Mouse (Mus musculus): Measurements from ENCODE around the gene Pcgf6. TPM values are rescaled to one million over a fixed set of nuclear protein-coding genes. Genes with fewer than 3 reads are reported as not detected.

Gene Pcgf6
- polyA plus RNA-seq, 1 experiment = 4.8 TPM

- peak within 1 kb of the TSS; percentile 98 for H3K4me3 ChIP-seq (ENCODE audit: extremely low read depth, insufficient read depth, insufficient read length)
- no peaks in the 10 kb centered on the region for H3K27me3 ChIP-seq (ENCODE audit: control insufficient read depth, insufficient read depth, low read length)
- 9% methylated on average over 49 of the region's 49 CpGs for WGBS
- peaks cover 3% of the 10 kb centered on the region for H3K4me1 ChIP-seq (ENCODE audit: control insufficient read depth, insufficient read depth, insufficient read length)
- TF ChIP-seq POLR2A (IDR thresholded peaks at IDR 0.05; ENCODE audit: low read depth, low read length) = peak; percentile 97
- 0 out of 2 replicates have a peak, but pooled peaks have one; percentile 3 for TF ChIP-seq CTCF (IDR thresholded peaks at IDR 0.05; ENCODE audit: extremely low read depth, insufficient read depth, insufficient read length, insufficient replicate concordance)
- DNase-seq (ENCODE audit: low read depth in 1 of 2, low spot score in 2 of 2) = peak; percentile 96 to 98
- peaks cover 8% of the 10 kb centered on the region for H3K36me3 ChIP-seq (ENCODE audit: control insufficient read depth, insufficient read depth, low read length)
- peak within 1 kb of the TSS; percentile 94 for H3K27ac ChIP-seq (ENCODE audit: insufficient read depth, low read length)
Measured at GRCm38 (mm10) chr19:47067096-47067882, 16.6 kb upstream of the Pcgf6 start, which contains the start of gene Taf5. TSS of gene Taf5 (plus strand) at chr19:47067746.

GRCm38 (mm10) chr19:47065860-47066259 is 15.2 kb upstream of the Pcgf6 start:
- Histone ChIP-seq H3K4me1 (ENCODE audit: control insufficient read depth, insufficient read depth, insufficient read length) (peaks cover 3% of the 10 kb centered on the region), H3K27me3 (ENCODE audit: control insufficient read depth, insufficient read depth, low read length) (no peaks in the 10 kb centered on the region), H3K36me3 (ENCODE audit: control insufficient read depth, insufficient read depth, low read length) (no peaks in the 10 kb centered on the region), H3K4me3 (ENCODE audit: extremely low read depth, insufficient read depth, insufficient read length) (no peak overlapping the region), H3K27ac (ENCODE audit: insufficient read depth, low read length) (no peak overlapping the region)
- no peak for DNase-seq (ENCODE audit: low read depth in 1 of 2, low spot score in 2 of 2)
- TF ChIP-seq CTCF (IDR thresholded peaks at IDR 0.05; ENCODE audit: extremely low read depth, insufficient read depth, insufficient read length, insufficient replicate concordance) (no peak), POLR2A (IDR thresholded peaks at IDR 0.05; ENCODE audit: low read depth, low read length) (no peak)
- WGBS = 93% methylated on average over 3 of the region's 3 CpGs

- Histone ChIP-seq H3K36me3 (ENCODE audit: control insufficient read depth, insufficient read depth, low read length) (no peaks in the 10 kb centered on the region), H3K27ac (ENCODE audit: insufficient read depth, low read length) (no peak overlapping the region), H3K4me1 (ENCODE audit: control insufficient read depth, insufficient read depth, insufficient read length) (no peaks in the 10 kb centered on the region), H3K27me3 (ENCODE audit: control insufficient read depth, insufficient read depth, low read length) (no peaks in the 10 kb centered on the region), H3K4me3 (ENCODE audit: extremely low read depth, insufficient read depth, insufficient read length) (no peak overlapping the region)
- no peak for DNase-seq (ENCODE audit: low read depth in 1 of 2, low spot score in 2 of 2)
- 70% methylated on average over 1 of the region's 1 CpGs for WGBS
- TF ChIP-seq POLR2A (IDR thresholded peaks at IDR 0.05; ENCODE audit: low read depth, low read length) (no peak), CTCF (IDR thresholded peaks at IDR 0.05; ENCODE audit: extremely low read depth, insufficient read depth, insufficient read length, insufficient replicate concordance) (no peak)
Measured at GRCm38 (mm10) chr19:47057684-47058083, 7.0 kb upstream of the Pcgf6 start.

GRCm38 (mm10) chr19:47053471-47053870 is 2.8 kb upstream of the Pcgf6 start:
- Histone ChIP-seq H3K4me3 (ENCODE audit: extremely low read depth, insufficient read depth, insufficient read length) (no peak overlapping the region), H3K27ac (ENCODE audit: insufficient read depth, low read length) (no peak overlapping the region), H3K27me3 (ENCODE audit: control insufficient read depth, insufficient read depth, low read length) (no peaks in the 10 kb centered on the region), H3K4me1 (ENCODE audit: control insufficient read depth, insufficient read depth, insufficient read length) (peaks cover 3% of the 10 kb centered on the region; the same call in 1 of the 2 replicates), H3K36me3 (ENCODE audit: control insufficient read depth, insufficient read depth, low read length) (no peaks in the 10 kb centered on the region)
- DNase-seq (ENCODE audit: low read depth in 1 of 2, low spot score in 2 of 2) = no peak
- TF ChIP-seq POLR2A (IDR thresholded peaks at IDR 0.05; ENCODE audit: low read depth, low read length) = no peak
- TF ChIP-seq CTCF (IDR thresholded peaks at IDR 0.05; ENCODE audit: extremely low read depth, insufficient read depth, insufficient read length, insufficient replicate concordance) = no peak
- 78% methylated on average over 4 of the region's 4 CpGs for WGBS

GRCm38 (mm10) chr19:47052927-47053326 is 2.2 kb upstream of the Pcgf6 start:
- no peak for DNase-seq (ENCODE audit: low read depth in 1 of 2, low spot score in 2 of 2)
- 78% methylated on average over 4 of the region's 4 CpGs for WGBS
- Histone ChIP-seq H3K4me1 (ENCODE audit: control insufficient read depth, insufficient read depth, insufficient read length) (peaks cover 3% of the 10 kb centered on the region; the same call in 1 of the 2 replicates), H3K4me3 (ENCODE audit: extremely low read depth, insufficient read depth, insufficient read length) (no peak overlapping the region), H3K36me3 (ENCODE audit: control insufficient read depth, insufficient read depth, low read length) (no peaks in the 10 kb centered on the region), H3K27ac (ENCODE audit: insufficient read depth, low read length) (no peak overlapping the region), H3K27me3 (ENCODE audit: control insufficient read depth, insufficient read depth, low read length) (no peaks in the 10 kb centered on the region)
- TF ChIP-seq POLR2A (IDR thresholded peaks at IDR 0.05; ENCODE audit: low read depth, low read length) = no peak
- no peak for TF ChIP-seq CTCF (IDR thresholded peaks at IDR 0.05; ENCODE audit: extremely low read depth, insufficient read depth, insufficient read length, insufficient replicate concordance)

GRCm38 (mm10) chr19:47049840-47050239 is 866 bp downstream of the Pcgf6 start:
- Histone ChIP-seq H3K27ac (ENCODE audit: insufficient read depth, low read length) (no peak overlapping the region), H3K4me3 (ENCODE audit: extremely low read depth, insufficient read depth, insufficient read length) (peak overlapping the region; percentile 87; the same call in 1 of the 2 replicates), H3K27me3 (ENCODE audit: control insufficient read depth, insufficient read depth, low read length) (no peaks in the 10 kb centered on the region), H3K36me3 (ENCODE audit: control insufficient read depth, insufficient read depth, low read length) (peaks cover 7% of the 10 kb centered on the region), H3K4me1 (ENCODE audit: control insufficient read depth, insufficient read depth, insufficient read length) (peaks cover 3% of the 10 kb centered on the region; the same call in 1 of the 2 replicates)
- DNase-seq (ENCODE audit: low read depth in 1 of 2, low spot score in 2 of 2) = no peak
- WGBS = 12% methylated on average over 7 of the region's 7 CpGs
- TF ChIP-seq CTCF (IDR thresholded peaks at IDR 0.05; ENCODE audit: extremely low read depth, insufficient read depth, insufficient read length, insufficient replicate concordance) (no peak), POLR2A (IDR thresholded peaks at IDR 0.05; ENCODE audit: low read depth, low read length) (no peak)

GRCm38 (mm10) chr19:47049061-47049460 is 1.6 kb downstream of the Pcgf6 start:
- WGBS = 80% methylated on average over 4 of the region's 4 CpGs
- TF ChIP-seq POLR2A (IDR thresholded peaks at IDR 0.05; ENCODE audit: low read depth, low read length) = no peak
- TF ChIP-seq CTCF (IDR thresholded peaks at IDR 0.05; ENCODE audit: extremely low read depth, insufficient read depth, insufficient read length, insufficient replicate concordance) = no peak
- Histone ChIP-seq H3K27me3 (ENCODE audit: control insufficient read depth, insufficient read depth, low read length) (no peaks in the 10 kb centered on the region), H3K4me1 (ENCODE audit: control insufficient read depth, insufficient read depth, insufficient read length) (peaks cover 3% of the 10 kb centered on the region; the same call in 1 of the 2 replicates), H3K36me3 (ENCODE audit: control insufficient read depth, insufficient read depth, low read length) (peaks cover 7% of the 10 kb centered on the region), H3K27ac (ENCODE audit: insufficient read depth, low read length) (no peak overlapping the region), H3K4me3 (ENCODE audit: extremely low read depth, insufficient read depth, insufficient read length) (no peak overlapping the region)
- no peak for DNase-seq (ENCODE audit: low read depth in 1 of 2, low spot score in 2 of 2)
